15 mouse cellular contexts compared by ENCODE assay signal in genomic region chr14:7026274-7026673, GRCm38 (mm10). TPM values are rescaled to one million over a fixed set of nuclear protein-coding genes. Genes with fewer than 3 reads are reported as not detected.
DNase-seq lines count a peak whose midpoint lies in the region; ATAC-seq lines count a peak whose summit lies in the region.
"Not testable (repeated sequence)": the region's sequence is repeated elsewhere in the genome, so short reads cannot be mapped to it uniquely, and the experiment has no call there.
"Had no signal": no experiment of that assay in that cellular context is flagged by ENCODE, and none has a peak within 500 bp of the region (broad histone marks: within the 10 kb centered on the region; RNA-seq: fewer than 3 reads in every experiment).

No protein-coding gene starts in this region.

- H3K9ac ChIP-seq in embryonic facial prominence, embryonic 15.5 days; hindbrain, embryonic 15.5 days; limb, embryonic 12.5 days (replicated peaks); midbrain, embryonic 13.5 days (replicated peaks): not testable (repeated sequence)

- H3K27me3 ChIP-seq in embryonic facial prominence, embryonic 15.5 days; hindbrain, embryonic 15.5 days; limb, embryonic 12.5 days; midbrain, embryonic 13.5 days: not testable (repeated sequence)

- DNase-seq in adrenal gland, adult 2 months = peak; percentile 4
- peak; percentile 0 for DNase-seq in heart, adult 8-10 months (ENCODE audit: low spot score)
- DNase-seq in kidney, postnatal 14 days = peak; percentile 3
- DNase-seq in right cerebral cortex, postnatal 25 days = peak; percentile 16

- H3K4me2 ChIP-seq in embryonic facial prominence, embryonic 15.5 days (replicated peaks) = peak overlapping the region; percentile 93
- peak overlapping the region; percentile 95 for H3K4me2 ChIP-seq in hindbrain, embryonic 15.5 days
- H3K4me2 ChIP-seq in limb, embryonic 12.5 days = peak overlapping the region; percentile 76
- peak overlapping the region; percentile 82 for H3K4me2 ChIP-seq in midbrain, embryonic 13.5 days (replicated peaks)

- not testable (repeated sequence) for H3K9me3 ChIP-seq in embryonic facial prominence, embryonic 15.5 days (replicated peaks); hindbrain, embryonic 15.5 days; limb, embryonic 12.5 days; midbrain, embryonic 13.5 days

- 6% methylated on average over 9 of the region's 9 CpGs for WGBS in embryonic facial prominence, embryonic 15.5 days
- WGBS in hindbrain, embryonic 15.5 days = 6% methylated on average over 9 of the region's 9 CpGs
- WGBS in limb, embryonic 12.5 days = 8% methylated on average over 9 of the region's 9 CpGs
- WGBS in midbrain, embryonic 13.5 days = 8% methylated on average over 9 of the region's 9 CpGs

- ATAC-seq in embryonic facial prominence, embryonic 15.5 days (ENCODE audit: insufficient number of reproducible peaks, low FRiP score, low TSS enrichment, low read depth); hindbrain, embryonic 15.5 days (ENCODE audit: low FRiP score, low read depth); limb, embryonic 12.5 days (ENCODE audit: insufficient number of reproducible peaks, insufficient read depth, low FRiP score, low TSS enrichment, low read depth); midbrain, embryonic 13.5 days: not testable (repeated sequence)

- H3K4me3 ChIP-seq in embryonic facial prominence, embryonic 15.5 days (replicated peaks); limb, embryonic 12.5 days (replicated peaks): not testable (repeated sequence)
- peak overlapping the region; percentile 54 for H3K4me3 ChIP-seq in hindbrain, embryonic 15.5 days
- H3K4me3 ChIP-seq in midbrain, embryonic 13.5 days (replicated peaks) = peak overlapping the region; percentile 53

- not testable (repeated sequence) for H3K27ac ChIP-seq in embryonic facial prominence, embryonic 15.5 days (replicated peaks); hindbrain, embryonic 15.5 days (replicated peaks); limb, embryonic 12.5 days; midbrain, embryonic 13.5 days

- not testable (repeated sequence) for H3K36me3 ChIP-seq in embryonic facial prominence, embryonic 15.5 days; hindbrain, embryonic 15.5 days; limb, embryonic 12.5 days; midbrain, embryonic 13.5 days

- not testable (repeated sequence) for H3K4me1 ChIP-seq in embryonic facial prominence, embryonic 15.5 days; hindbrain, embryonic 15.5 days (replicated peaks); limb, embryonic 12.5 days (replicated peaks); midbrain, embryonic 13.5 days (replicated peaks)

RNA-seq across cellular contexts. Expression of gene Gm10406, which starts 1.0 kb away (rescaled TPM):
- not detected for total RNA-seq in adrenal gland, adult 2 months (2021)
- polyA plus RNA-seq in adrenal gland, adult 2 months (2012; rRNA removed) = not detected in 2 replicates
- 0.56 and 0.59 TPM in 2 replicates for polyA plus RNA-seq in embryonic facial prominence, embryonic 15.5 days (2015; fragmentation: Nextera tagmentation; extraction: Ambion mirVana)
- total RNA-seq in heart, adult 8-10 months (2022) = under 1 TPM in 1 of 4 experiments, not detected in 3; 0.41 TPM
- 4.0 and 4.1 TPM in 2 replicates for polyA plus RNA-seq in hindbrain, embryonic 15.5 days (2015; fragmentation: Nextera tagmentation; extraction: Ambion mirVana)
- polyA plus RNA-seq in limb, embryonic 12.5 days (2016; fragmentation: Nextera tagmentation; extraction: Ambion mirVana) = 0.95 and 0.98 TPM in 2 replicates
- polyA plus RNA-seq in midbrain, embryonic 13.5 days (2015; fragmentation: Nextera tagmentation; extraction: Ambion mirVana) = 2.6 and 2.8 TPM in 2 replicates
- total RNA-seq: monocyte, adult 5-6 weeks had no signal
- polyA plus RNA-seq: liver, embryonic 16.5 days had no signal

RNA-seq across cellular contexts. Expression of gene Gm3685, which starts 18.5 kb away (rescaled TPM):
- not detected for total RNA-seq in adrenal gland, adult 2 months (2021)
- not detected in 2 replicates for polyA plus RNA-seq in adrenal gland, adult 2 months (2012; rRNA removed)
- not detected in 2 replicates for polyA plus RNA-seq in embryonic facial prominence, embryonic 15.5 days (2015; fragmentation: Nextera tagmentation; extraction: Ambion mirVana)
- total RNA-seq in heart, adult 8-10 months (2022) = not detected
- polyA plus RNA-seq in hindbrain, embryonic 15.5 days (2015; fragmentation: Nextera tagmentation; extraction: Ambion mirVana) = not detected in 2 replicates
- polyA plus RNA-seq in limb, embryonic 12.5 days (2016; fragmentation: Nextera tagmentation; extraction: Ambion mirVana) = not detected in 2 replicates
- polyA plus RNA-seq in midbrain, embryonic 13.5 days (2015; fragmentation: Nextera tagmentation; extraction: Ambion mirVana) = not detected in 2 replicates
- total RNA-seq: adrenal gland, adult 18-20 months; gastrocnemius, adult 8-10 months; layer of hippocampus, postnatal 25 days; monocyte, adult 5-6 weeks had no signal
- polyA plus RNA-seq: embryonic facial prominence, embryonic 11.5 days; hindbrain, embryonic 10.5 days; liver, embryonic 16.5 days had no signal

RNA-seq across cellular contexts. Expression of gene Gm6356, which starts 52.7 kb away (rescaled TPM):
- total RNA-seq in adrenal gland, adult 2 months (2021) = not detected
- not detected in 2 replicates for polyA plus RNA-seq in adrenal gland, adult 2 months (2012; rRNA removed)
- polyA plus RNA-seq in embryonic facial prominence, embryonic 15.5 days (2015; fragmentation: Nextera tagmentation; extraction: Ambion mirVana) = not detected in 2 replicates
- not detected for total RNA-seq in heart, adult 8-10 months (2022)
- polyA plus RNA-seq in hindbrain, embryonic 15.5 days (2015; fragmentation: Nextera tagmentation; extraction: Ambion mirVana) = not detected in 2 replicates
- not detected in 2 replicates for polyA plus RNA-seq in limb, embryonic 12.5 days (2016; fragmentation: Nextera tagmentation; extraction: Ambion mirVana)
- not detected in 2 replicates for polyA plus RNA-seq in midbrain, embryonic 13.5 days (2015; fragmentation: Nextera tagmentation; extraction: Ambion mirVana)
- total RNA-seq: adrenal gland, adult 18-20 months; gastrocnemius, adult 8-10 months; layer of hippocampus, postnatal 25 days; monocyte, adult 5-6 weeks had no signal
- polyA plus RNA-seq: embryonic facial prominence, embryonic 11.5 days; hindbrain, embryonic 10.5 days; liver, embryonic 16.5 days had no signal
